Mouse (Mus musculus): Measurements from ENCODE around the gene Reg4.

Reg4 gene

DNA sequence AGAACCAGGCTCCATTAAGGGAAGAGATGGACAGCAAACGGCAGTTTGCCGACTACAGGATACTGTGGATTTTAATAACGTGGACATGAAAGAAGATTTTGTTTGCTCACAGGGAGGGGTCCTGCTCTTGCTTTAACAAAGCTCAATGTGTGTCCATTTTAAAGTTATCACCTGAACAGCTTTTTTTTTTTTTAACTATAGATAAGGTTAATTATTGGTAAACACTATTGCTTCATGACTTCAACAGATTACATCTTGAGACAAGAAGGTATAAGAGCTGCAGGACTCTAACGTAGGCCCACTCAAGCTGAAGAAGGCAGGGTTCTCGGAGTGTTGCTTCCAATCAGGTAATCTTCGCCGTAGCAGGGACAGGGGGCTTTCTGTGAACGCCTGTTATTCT is at the start of gene Reg4:
Reg4 (plus strand) TSS at position 301 of the 400 bp plus-strand sequence.
- POLR2A ChIA-PET = interaction anchor here in 1 of 4 experiments (0.9 to 1.4 kb wide), 4 partner anchors 10 to 412 kb away, joined by 3 read pairs; partner anchors contain the start of gene Sec22b
- CTCF ChIA-PET = interaction anchor here in 2 of 4 experiments (0.5 to 0.7 kb wide), 3 partner anchors 88 to 1267 kb away, joined by 3 to 6 read pairs (median 5); no protein-coding TSS in a partner anchor

DNA sequence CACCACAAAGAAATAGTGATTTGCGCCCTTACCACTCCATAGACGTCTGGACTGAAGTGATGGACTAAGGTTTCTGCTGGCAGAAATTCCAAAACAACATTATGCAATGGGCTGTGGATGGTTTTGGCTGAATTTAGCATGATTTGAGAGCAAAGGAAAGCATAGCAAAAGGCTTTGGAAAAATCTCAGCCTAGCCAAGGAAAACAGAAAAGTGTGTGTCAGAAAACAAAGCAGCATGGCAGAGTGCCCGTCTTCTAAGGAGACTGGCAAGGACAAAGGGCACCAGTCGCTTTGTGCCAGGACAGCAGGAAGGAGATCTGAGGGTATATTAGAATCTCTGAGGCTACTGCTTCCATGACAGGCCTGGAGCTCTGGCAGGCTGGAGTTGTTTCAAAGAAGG is 43.6 kb upstream of the Reg4 start:
- ChIA-PET CTCF (no interaction called here), POLR2A (interaction anchor here in 1 of 4 experiments (0.5 kb wide), 1 partner anchor 45 kb away, joined by 5 read pairs; no protein-coding TSS in a partner anchor)

DNA sequence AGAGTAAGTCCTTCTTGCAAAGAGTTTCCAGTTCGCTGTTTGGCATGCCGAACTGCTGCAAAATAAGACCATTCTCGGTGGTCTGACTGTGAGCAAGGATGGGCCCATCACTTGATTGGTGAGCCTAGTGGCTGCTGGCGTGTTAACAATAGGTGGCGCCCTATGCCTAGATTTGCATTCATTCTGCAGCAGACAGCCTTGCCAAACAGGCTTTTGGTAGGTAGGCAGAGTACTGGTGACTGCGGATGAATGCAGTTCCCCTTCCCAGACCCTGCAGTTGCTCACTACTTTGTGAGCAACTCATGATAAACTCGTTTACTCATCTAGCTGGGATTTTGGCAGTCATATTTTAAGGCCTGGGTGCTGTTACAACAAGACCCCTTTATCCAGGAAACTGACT is 41.2 kb upstream of the Reg4 start:
- POLR2A ChIA-PET = interaction anchor here in 1 of 4 experiments (0.8 kb wide), 1 partner anchor 40 kb away, joined by 3 read pairs; no protein-coding TSS in a partner anchor

DNA sequence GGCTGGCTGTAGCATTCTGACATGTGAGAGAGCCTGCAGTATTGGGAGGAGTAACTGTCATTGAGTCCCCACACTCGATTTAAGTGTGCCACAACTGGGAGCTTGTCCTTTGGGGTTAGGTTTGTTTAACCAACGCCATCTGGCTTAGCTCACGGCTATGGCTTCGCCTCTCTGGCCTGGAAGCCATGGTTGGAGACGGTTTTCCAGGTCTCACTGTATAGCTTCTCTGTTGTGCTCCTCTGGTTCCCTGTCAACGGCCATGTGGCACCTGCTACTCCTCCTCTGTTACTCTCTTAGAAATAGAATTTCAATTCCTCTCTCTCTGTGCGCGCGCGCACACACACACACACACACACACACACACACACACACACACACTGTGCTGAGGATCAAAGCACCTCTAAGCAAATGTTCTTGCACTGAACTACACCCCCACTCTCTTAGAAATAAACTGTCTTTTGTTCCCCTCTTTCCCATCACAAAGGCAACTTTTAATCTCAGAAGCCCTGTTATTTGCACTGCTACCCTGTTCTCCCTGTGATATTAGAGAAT is 36.7 kb upstream of the Reg4 start:
- ChIA-PET CTCF (interaction anchor here in 2 of 4 experiments (0.5 to 0.9 kb wide), 2 partner anchors 290 to 445 kb away, joined by 3 to 5 read pairs; no protein-coding TSS in a partner anchor), POLR2A (no interaction called here)

More for the DNA sequence above, 41.2 kb upstream of the Reg4 start:
- CTCF ChIA-PET = interaction anchor here in 2 of 4 experiments (0.6 to 1.0 kb wide), 2 partner anchors 132 to 1054 kb away, joined by 3 to 4 read pairs; no protein-coding TSS in a partner anchor

DNA sequence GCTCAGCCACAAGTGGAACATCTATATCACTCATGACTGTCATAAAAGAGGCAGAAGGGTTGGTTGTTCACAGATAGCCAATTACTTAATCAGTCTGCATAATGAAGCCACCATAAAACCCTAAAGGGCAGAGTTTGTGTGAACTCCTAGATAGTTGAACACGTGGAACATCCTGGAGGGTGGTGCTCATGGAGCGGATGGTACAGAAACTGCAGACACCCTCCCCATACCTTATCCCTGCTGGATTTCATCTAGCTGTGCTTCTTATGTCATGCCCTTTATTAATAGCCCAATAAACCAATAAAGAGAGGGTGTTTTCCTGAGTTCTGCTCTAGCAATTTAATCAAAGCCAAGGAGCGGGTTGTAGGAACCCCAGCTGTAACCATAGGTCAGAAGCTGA is 34.2 kb upstream of the Reg4 start:
- ChIA-PET POLR2A (no interaction called here), CTCF (no interaction called here)

DNA sequence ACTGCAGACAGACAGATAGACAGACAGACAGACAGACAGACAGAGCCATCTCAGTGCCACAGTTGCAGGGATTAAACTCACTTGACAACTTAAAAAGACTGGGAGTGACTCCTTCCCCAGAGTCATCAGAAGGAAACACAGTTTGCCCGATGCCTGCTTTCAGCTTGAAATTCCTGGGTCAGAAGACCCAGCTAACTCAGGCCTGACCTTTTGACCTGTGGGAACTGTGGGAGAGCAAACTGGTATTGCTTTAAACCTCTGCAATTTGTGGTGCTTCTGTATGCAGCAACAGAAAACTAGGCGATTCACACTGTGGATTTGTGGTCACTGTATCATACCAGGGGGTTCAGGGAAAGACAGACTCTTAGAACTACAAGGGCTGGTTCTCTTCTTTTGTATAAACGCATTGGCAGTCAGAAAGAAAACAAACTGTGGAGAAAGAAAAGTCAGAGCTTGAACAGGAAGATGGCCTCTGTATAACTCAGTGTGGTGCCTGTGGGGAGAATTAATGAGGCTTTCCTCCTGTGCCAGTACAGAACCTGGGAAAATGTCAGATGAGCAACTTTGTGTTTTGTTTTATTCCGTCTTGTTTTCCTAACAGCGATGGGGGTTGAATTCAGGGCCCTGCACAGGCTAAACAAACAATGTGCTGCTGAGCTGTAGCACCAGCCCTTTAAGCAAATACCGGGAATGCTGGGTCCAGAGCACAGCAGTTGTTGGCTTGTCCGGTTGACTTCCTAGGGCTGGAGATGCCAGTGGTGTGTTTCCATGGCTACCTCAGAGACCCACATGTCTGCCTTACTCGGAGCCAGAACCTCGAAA is 24.0 kb upstream of the Reg4 start:
- CTCF ChIA-PET = no interaction called here
- POLR2A ChIA-PET = interaction anchor here in 1 of 4 experiments (0.6 kb wide), 1 partner anchor 153 kb away, joined by 3 read pairs; no protein-coding TSS in a partner anchor

DNA sequence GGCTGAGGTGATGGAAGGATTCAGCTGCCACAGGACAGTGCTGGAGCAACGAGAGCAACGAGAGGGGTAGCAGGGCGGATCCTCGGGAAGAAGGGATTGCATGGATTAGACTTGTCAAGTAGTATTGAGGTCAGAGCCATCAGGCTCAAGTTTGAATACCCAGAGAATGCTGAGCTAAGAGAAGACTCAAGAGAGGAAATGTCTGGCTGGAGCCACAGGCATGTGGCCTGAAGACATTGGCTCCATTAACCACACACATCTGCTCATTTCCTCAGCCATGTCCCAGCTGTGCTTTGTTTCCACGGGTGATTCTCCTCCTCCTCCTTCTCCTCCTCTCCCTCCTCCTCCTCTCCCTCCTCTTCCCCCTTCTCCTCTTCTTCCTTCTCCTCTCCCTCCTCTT is 22.2 kb upstream of the Reg4 start:
- ChIA-PET POLR2A (no interaction called here), CTCF (no interaction called here)

DNA sequence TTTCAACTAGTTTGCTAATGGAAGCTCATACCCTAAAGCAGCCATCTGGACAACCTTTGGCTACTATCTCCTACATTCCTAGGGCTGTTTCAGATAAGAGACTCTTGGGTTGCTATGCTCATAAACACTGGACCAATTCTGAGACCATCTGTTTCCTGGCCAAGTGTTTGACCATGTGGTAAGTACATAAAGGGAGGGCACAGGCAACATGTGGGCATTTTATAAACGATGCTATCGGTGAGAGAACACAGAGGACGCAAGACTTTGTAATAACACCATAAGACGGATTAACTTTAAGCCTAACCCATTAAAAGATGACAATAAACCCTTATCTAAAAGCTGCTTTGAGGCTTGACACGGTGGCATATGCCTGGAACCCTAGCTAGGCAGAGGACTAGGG is 18.7 kb upstream of the Reg4 start:
- ChIA-PET POLR2A (no interaction called here), CTCF (interaction anchor here in 1 of 4 experiments (0.5 to 0.6 kb wide), 2 partner anchors 26 to 554 kb away, joined by 3 to 6 read pairs; no protein-coding TSS in a partner anchor)

DNA sequence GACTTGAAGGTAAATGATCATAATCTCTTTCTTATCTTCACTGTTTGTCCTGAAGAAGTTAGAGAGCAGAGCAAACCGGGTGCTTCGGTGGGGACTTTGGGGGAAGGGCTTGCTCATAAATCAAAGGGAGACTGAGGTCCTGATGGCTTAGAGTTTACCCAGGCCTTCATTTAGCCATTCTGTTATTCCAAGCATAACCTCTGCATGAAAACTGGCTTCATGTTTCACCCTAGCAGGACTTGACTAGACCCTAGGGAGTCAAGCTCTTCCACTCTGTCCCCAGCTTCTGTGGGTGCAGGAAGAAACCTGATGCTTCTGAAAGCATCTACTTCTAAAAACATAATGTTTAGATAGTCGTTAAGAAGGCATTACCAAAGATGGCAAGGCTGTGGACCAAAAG is 15.0 kb upstream of the Reg4 start:
- POLR2A ChIA-PET = no interaction called here
- CTCF ChIA-PET = no interaction called here

DNA sequence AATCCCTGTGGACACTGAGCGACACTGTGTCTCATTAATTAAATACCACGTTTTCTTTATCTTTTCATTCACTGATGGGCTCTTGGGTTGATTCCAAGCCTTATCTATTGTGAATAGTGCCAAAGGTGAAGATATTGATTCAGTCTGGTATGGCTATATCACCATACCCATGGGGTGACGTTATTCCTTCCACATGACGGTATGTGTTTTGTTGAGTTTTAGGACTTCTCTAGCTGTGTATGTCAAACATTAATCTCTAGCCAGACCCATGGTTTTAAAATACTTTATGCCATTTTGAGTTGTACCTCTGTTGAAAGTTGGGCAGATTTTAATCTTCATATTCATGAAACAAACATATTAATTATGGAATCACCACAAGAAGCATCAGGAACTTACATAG is 12.8 kb upstream of the Reg4 start:
- ChIA-PET POLR2A (no interaction called here), CTCF (no interaction called here)

DNA sequence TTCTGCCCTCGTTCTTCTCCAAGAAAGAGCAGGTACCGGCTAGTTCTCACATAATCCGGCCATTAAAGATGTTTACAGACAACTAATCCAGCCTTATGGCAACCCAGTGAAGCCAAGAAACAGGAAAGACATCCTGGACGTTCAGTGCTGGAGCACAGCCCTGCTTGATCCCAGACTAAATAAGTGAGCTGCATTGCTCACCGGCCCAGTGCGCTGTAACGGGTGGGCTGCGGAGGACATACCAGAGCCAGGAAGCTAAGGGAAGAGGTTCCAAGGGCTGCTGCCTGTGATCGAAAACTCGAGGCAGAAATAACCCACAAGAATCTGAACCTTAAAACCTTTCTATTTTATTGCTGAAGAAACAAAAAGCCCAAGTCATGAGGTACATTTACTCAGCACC is 11.1 kb upstream of the Reg4 start:
- CTCF ChIA-PET = no interaction called here
- POLR2A ChIA-PET = interaction anchor here in 2 of 4 experiments (0.5 to 0.8 kb wide), 2 partner anchors 204 to 581 kb away, joined by 3 to 4 read pairs; no protein-coding TSS in a partner anchor

DNA sequence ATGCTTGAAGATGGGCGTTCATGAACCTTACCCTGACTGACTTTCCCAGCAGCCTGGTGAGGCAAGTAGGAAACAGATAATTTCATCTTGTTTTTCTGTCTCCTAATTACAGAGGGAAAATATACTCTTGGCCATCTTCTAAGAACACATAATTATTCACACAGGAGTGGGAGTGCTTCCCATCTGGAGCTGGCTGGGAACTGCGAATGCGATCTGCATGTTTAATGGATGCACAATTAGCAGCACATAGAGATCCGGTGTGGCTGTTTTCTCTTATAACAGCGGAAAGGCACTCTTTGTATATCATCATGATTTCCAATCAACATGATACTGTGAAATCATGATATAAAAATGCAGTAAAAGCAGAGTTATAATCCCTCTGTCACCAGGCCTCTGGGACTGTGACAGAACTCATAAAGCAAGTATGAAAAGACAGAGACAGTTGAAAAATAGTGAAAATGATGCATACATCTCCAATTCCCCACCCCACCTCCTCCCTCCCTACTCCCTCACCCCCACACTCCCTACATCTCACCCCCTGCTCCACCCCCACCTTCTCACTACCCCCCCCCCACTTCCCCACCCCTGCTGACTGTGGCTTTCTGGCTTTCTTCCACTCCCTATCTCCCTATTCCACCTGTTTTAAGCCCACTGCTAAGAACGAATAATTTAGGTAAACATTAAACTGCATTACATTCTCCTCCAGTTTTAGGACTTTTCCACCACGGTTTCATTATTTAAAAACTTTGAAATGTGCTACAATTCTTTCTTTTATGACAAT is 10.5 kb upstream of the Reg4 start:
- POLR2A ChIA-PET = interaction anchor here in 1 of 4 experiments (1.0 kb wide), 1 partner anchor 10 kb away, joined by 3 read pairs; the partner anchor contains the start of gene Reg4
- CTCF ChIA-PET = no interaction called here

DNA sequence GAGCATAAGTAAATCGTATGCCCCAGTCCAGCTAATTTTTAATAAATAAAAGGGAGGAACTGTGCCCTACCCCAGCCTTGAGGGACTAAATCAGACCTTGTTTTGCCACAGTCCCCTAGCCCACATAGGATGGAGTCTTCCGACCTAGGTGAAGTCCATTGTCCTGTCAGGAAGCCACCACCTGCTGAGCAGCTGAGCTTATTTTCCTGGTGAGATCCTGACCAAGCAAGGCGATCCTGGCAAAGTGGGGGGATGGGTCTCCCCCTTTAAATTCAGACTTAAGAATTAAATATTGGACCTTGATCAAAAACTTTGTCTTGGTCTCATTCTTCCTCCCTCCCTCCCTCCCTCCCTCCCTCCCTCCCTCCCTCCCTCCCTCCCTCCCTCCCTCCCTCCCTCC is 5.7 kb upstream of the Reg4 start:
- CTCF ChIA-PET = no interaction called here
- POLR2A ChIA-PET = no interaction called here

DNA sequence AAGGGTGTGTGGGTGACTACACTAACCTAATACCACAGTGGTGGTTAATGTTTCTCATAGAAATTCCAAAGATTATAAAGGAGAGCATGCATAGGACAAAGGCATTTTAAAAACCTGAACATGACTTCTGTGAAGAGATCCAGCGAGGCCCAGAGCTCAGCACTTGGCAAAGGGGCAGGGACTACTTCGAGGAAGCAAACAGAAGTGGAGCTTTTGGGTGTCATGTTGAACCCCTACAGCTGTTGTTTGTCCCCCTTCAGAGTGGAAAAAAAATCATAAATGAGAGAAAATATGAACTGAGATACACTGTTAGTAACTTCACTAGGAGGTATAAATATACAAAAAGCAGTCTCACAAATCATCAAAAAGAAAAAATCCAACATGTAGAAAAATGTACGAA is 1.3 kb downstream of the Reg4 start:
- CTCF ChIA-PET = no interaction called here
- POLR2A ChIA-PET = interaction anchor here in 1 of 4 experiments (1.1 kb wide), 1 partner anchor 226 kb away, joined by 3 read pairs; no protein-coding TSS in a partner anchor

DNA sequence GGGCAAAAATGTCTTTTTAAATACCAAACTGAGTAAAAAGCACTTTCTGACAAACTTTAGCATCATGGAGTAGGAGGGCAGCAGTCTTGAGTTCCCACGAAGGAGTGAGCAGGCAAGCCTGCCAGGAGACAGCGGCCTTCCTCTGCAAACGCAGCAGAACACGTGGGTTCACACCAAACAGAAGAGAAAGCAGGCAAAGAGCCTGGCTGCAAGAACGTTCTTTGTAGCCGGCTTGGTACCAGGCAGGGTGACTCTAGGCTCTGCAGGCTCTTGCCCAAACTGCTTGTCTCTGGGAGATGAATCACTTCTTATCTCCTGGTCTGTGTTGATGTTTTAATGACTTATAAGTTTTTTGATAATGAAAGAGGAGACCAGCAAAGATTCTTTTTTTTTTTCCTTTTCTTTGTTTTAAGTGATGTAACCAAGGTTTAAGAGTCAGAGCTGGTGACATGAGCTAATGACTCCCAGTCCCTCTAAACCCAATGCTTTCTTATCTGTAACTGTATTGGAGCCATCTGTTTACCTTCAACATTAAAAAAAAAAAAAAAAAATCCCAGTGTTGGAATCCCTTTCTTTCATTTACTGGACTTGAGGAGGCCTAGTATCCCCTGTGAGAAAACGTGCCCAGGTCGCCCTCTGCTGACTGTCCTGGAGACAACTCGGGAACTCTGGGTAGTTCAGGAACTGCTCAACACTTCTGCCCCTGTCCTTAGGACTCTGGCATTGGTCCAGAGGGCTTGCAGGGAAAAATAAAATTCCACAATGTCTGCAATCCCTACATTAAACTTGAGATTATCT is 2.0 kb downstream of the Reg4 start:
- CTCF ChIA-PET = interaction anchor here in 2 of 4 experiments (0.6 to 0.7 kb wide), 3 partner anchors 67 to 326 kb away, joined by 3 read pairs; no protein-coding TSS in a partner anchor
- POLR2A ChIA-PET = interaction anchor here in 1 of 4 experiments (1.1 kb wide), 1 partner anchor 227 kb away, joined by 3 read pairs; no protein-coding TSS in a partner anchor

DNA sequence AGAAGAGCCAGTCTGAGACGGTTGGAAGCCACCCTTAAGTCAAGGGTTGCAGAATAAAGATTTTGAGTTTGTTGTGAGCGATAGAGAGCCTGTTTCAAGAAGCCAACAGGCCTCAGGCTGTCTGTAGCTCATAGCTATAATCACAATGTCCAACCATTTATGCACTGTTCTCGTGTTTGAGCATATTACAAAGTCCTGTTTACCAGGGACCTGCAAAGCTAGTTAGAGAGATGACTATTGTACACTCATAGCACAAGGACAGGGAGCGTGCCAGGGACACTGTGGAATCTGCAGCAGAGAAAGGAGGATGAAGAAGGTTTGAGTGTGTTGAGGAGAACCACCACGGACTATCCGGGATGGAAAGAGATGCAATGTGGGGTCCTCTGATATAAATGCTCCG is 3.0 kb downstream of the Reg4 start:
- CTCF ChIA-PET = interaction anchor here in 2 of 4 experiments (0.6 to 0.7 kb wide), 2 partner anchors 47 to 217 kb away, joined by 3 read pairs; no protein-coding TSS in a partner anchor
- POLR2A ChIA-PET = no interaction called here

DNA sequence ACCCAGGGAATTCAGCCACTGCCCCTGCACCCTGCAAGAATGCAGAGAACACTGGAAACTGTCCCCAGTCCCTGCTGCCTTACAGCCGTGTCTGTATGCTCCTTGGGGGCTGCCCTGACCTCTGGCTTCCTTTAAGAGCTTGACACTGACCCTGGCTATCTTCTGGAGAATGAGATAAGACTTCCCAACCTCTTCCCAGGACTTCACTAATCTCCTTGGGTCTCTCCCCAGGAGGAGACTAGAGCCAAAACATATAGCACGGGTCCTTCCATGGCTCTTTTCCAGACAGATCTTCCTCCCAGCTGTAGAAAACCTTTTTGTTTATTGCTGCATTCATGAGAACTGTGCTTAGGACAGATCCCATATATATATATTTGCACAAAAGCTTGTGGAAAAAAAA is 3.8 kb downstream of the Reg4 start:
- ChIA-PET CTCF (interaction anchor here (0.5 to 2.8 kb wide), 8 partner anchors 8 to 544 kb away, joined by 3 to 17 read pairs (median 4); no protein-coding TSS in a partner anchor), POLR2A (interaction anchor here in 1 of 4 experiments (0.6 kb wide), 1 partner anchor 230 kb away, joined by 3 read pairs; no protein-coding TSS in a partner anchor)

DNA sequence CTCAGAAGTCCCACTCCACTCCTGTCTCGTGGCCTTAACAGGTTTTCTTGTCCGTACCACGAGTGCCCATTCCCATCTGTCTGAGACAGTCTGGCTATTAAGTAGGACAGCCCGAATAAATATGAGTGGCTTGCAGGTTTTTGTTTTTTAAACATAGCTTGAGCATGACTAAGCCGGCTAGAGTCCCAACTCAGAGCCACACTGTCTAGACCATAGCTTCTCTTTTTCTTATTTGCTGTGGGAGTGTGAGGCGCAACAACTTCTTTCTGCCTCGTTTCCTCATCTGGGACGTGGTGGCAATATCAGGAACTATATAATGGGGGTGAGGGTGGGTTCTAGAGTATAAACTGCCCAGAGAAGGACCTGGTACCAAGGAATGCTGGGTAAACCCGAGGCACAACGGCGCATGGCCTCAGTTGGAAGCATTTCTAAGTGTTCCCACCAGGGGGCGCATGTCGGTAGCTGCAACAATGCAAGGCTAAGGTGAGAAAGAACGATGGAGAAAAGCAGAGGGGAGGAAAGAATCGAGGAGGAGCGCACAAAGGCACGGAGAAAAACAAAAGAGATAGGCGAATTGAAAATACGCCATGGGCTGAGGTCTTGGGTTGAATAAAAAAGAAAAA is 5.1 kb downstream of the Reg4 start:
- ChIA-PET CTCF (interaction anchor here (0.6 to 2.8 kb wide), 32 partner anchors 10 to 546 kb away, joined by 3 to 17 read pairs (median 4); partner anchors contain the start of gene Hmgcs2 (in 2 of the 4)), POLR2A (interaction anchor here in 2 of 4 experiments (0.7 to 0.8 kb wide), 3 partner anchors 201 to 353 kb away, joined by 3 to 5 read pairs (median 3); partner anchors contain the start of gene Sec22b (in 1 of the 2))
